Mouse (Mus musculus): ENCODE measurements around the gene Rdh16f2. TPM values are rescaled to one million over a fixed set of nuclear protein-coding genes. Genes with fewer than 3 reads are reported as not detected.
"Not testable (repeated sequence)": the region's sequence is repeated elsewhere in the genome, so short reads cannot be mapped to it uniquely, and the experiment has no call there.

The Rdh16f2 gene
- polyA plus RNA-seq, 1 experiment from 2014 or later = not detected

DNA sequence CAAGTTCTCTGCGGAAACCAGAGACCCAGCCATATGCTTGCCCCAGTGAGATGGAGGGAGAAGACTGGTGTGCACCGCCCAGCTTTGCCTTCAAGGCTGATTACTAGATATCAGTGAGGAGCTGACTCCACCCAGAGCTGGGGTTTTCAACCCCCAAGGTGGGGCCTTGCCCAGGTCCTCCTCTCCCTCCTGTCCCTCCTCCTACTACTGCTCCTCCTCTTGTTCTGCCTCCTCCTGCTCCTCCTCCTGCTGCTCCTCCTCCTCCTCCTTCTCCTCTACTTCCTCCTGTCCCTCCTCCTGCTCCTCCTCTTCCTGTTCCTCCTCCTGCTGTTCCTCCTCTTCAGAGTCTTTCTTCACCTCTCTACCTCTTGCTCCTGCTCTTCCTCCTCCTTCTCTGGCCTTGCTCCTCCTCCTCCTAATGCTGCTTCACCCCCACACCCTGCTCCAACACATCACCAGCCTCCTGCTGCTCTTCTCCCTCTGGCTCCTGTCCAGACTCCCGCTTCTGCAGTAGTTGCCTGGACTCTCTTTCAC lies 12.9 kb downstream of the Rdh16f2 start:
- no peaks in the 10 kb centered on the region for H3K4me1 ChIP-seq (ENCODE audit: control insufficient read depth, insufficient read depth, low read length)
- DNase-seq (ENCODE audit: low spot score, missing footprints) (no peak), ATAC-seq (ENCODE audit: low FRiP score) (no peak)
- no peaks in the 10 kb centered on the region for H3K9me3 ChIP-seq (ENCODE audit: control insufficient read depth, low read length)
- H3K4me2 ChIP-seq = no peak overlapping the region
- no peak overlapping the region for H3K27ac ChIP-seq (ENCODE audit: low read depth, low read length)
- H3K9ac ChIP-seq (ENCODE audit: low read length) = no peak overlapping the region
- 82% methylated on average over 3 of the region's 3 CpGs for WGBS
- H3K36me3 ChIP-seq (ENCODE audit: control insufficient read depth, insufficient read depth, low read length) = no peaks in the 10 kb centered on the region
- H3K27me3 ChIP-seq (ENCODE audit: control insufficient read depth, insufficient read depth, low read length) = no peaks in the 10 kb centered on the region
- no peak overlapping the region for H3K4me3 ChIP-seq (ENCODE audit: low read depth, low read length)

DNA sequence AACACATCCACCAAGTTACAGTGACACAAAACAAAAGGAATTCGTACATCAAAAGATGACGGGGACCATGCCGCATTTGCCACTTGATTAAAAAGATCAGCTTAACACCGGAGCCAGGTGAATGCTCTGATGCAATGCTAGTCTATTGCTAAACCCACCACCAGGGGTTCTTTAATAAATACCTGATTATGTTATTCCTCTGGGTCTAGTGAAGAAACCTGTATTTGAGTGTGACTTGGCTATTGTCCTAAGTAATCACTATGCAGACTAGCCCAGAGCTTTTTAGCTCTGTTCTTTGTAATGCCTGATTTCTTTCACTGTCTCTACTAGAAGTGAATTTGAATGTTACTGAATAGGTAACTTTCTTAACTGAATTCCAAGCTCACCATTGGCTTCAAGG lies 14.8 kb downstream of the Rdh16f2 start:
- no peak for DNase-seq (ENCODE audit: low spot score, missing footprints)
- no peak overlapping the region for H3K27ac ChIP-seq (ENCODE audit: low read depth, low read length)
- no peak overlapping the region for H3K9ac ChIP-seq (ENCODE audit: low read length)
- 93% methylated on average over 4 of the region's 4 CpGs for WGBS
- no peaks in the 10 kb centered on the region for H3K4me1 ChIP-seq (ENCODE audit: control insufficient read depth, insufficient read depth, low read length)
- ATAC-seq (ENCODE audit: low FRiP score) = no peak
- H3K4me3 ChIP-seq (ENCODE audit: low read depth, low read length) = no peak overlapping the region
- no peaks in the 10 kb centered on the region for H3K36me3 ChIP-seq (ENCODE audit: control insufficient read depth, insufficient read depth, low read length)
- no peaks in the 10 kb centered on the region for H3K9me3 ChIP-seq (ENCODE audit: control insufficient read depth, low read length)
- no peak overlapping the region for H3K4me2 ChIP-seq
- no peaks in the 10 kb centered on the region for H3K27me3 ChIP-seq (ENCODE audit: control insufficient read depth, insufficient read depth, low read length)

DNA sequence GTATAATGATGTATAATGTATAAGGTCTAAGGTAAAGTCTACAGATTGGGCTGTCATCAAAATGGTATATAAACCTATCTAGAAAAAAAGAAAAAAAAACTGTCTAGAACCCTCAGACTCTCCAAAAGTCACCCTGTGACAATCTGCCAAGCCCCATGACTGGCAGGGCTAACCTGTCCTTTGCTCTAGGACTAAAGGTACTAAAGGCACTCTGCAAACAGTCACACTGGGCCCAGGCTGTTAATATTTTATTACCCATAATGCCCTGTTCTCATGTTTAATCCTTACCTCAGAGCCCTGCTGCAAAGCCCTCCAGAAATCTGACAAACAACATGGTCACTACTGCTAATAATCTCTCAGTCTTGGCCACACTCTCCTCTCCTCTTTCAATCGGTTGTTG lies 20.3 kb downstream of the Rdh16f2 start:
- WGBS = 86% methylated on average over 1 of the region's 1 CpGs
- Histone ChIP-seq H3K36me3 (ENCODE audit: control insufficient read depth, insufficient read depth, low read length) (no peaks in the 10 kb centered on the region), H3K4me1 (ENCODE audit: control insufficient read depth, insufficient read depth, low read length) (no peaks in the 10 kb centered on the region)

DNA sequence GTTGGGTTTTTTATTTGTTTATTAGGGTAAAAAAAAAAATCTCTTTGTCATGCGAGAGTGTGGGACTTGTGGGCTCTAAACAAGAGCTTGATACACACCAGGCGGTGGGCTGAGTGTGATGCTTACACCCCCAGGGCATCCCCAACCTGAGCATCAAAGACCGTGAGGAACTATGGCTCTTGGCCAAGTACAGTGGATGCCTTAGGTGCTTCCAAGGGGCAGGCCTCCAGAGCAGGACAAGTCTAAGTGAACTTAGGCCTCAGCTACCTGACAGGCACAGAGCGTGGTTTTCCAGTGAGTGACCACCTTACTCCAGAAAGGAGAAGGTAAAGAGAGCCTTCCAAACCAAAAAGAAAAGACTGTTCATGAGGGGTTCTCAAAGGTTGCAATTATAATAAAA lies 20.7 kb downstream of the Rdh16f2 start:
- 85% methylated on average over 4 of the region's 4 CpGs for WGBS
- no peaks in the 10 kb centered on the region for H3K27me3 ChIP-seq (ENCODE audit: control insufficient read depth, insufficient read depth, low read length)

More for the DNA sequence above, 20.3 kb downstream of the Rdh16f2 start:
- H3K4me2 ChIP-seq = no peak overlapping the region
- DNase-seq (ENCODE audit: low spot score, missing footprints) = no peak
- H3K27me3 ChIP-seq (ENCODE audit: control insufficient read depth, insufficient read depth, low read length) = no peaks in the 10 kb centered on the region
- H3K9ac ChIP-seq (ENCODE audit: low read length) = no peak overlapping the region
- no peaks in the 10 kb centered on the region for H3K9me3 ChIP-seq (ENCODE audit: control insufficient read depth, low read length)
- no peak for ATAC-seq (ENCODE audit: low FRiP score)
- H3K4me3 ChIP-seq (ENCODE audit: low read depth, low read length) = no peak overlapping the region
- no peak overlapping the region for H3K27ac ChIP-seq (ENCODE audit: low read depth, low read length)

GRCm38 (mm10) chr10:127888605-127889004 lies 22.3 kb downstream of the Rdh16f2 start, which contains the start of gene Rdh7:
Gene Rdh7 (minus strand): TSS chr10:127888817.
- Histone ChIP-seq H3K27ac (ENCODE audit: low read depth, low read length) (no peak within 1 kb of the TSS), H3K4me2 (no peak within 1 kb of the TSS), H3K36me3 (ENCODE audit: control insufficient read depth, insufficient read depth, low read length) (no peaks in the 10 kb centered on the region), H3K27me3 (ENCODE audit: control insufficient read depth, insufficient read depth, low read length) (no peaks in the 10 kb centered on the region), H3K9me3 (ENCODE audit: control insufficient read depth, low read length) (no peaks in the 10 kb centered on the region), H3K9ac (ENCODE audit: low read length) (no peak within 1 kb of the TSS), H3K4me3 (ENCODE audit: low read depth, low read length) (no peak within 1 kb of the TSS), H3K4me1 (ENCODE audit: control insufficient read depth, insufficient read depth, low read length) (no peaks in the 10 kb centered on the region)
- ATAC-seq (ENCODE audit: low FRiP score) = no peak
- DNase-seq (ENCODE audit: low spot score, missing footprints) = no peak

More for the DNA sequence above, 20.7 kb downstream of the Rdh16f2 start:
- Histone ChIP-seq H3K36me3 (ENCODE audit: control insufficient read depth, insufficient read depth, low read length) (no peaks in the 10 kb centered on the region), H3K4me2 (no peak overlapping the region), H3K4me3 (ENCODE audit: low read depth, low read length) (no peak overlapping the region), H3K27ac (ENCODE audit: low read depth, low read length) (no peak overlapping the region), H3K9ac (ENCODE audit: low read length) (no peak overlapping the region), H3K9me3 (ENCODE audit: control insufficient read depth, low read length) (no peaks in the 10 kb centered on the region), H3K4me1 (ENCODE audit: control insufficient read depth, insufficient read depth, low read length) (no peaks in the 10 kb centered on the region)
- ATAC-seq (ENCODE audit: low FRiP score) = no peak
- DNase-seq (ENCODE audit: low spot score, missing footprints) = no peak

- H3K27ac ChIP-seq (ENCODE audit: low read depth, low read length) = no peak overlapping the region
- WGBS = 70% methylated on average over 1 of the region's 1 CpGs
- H3K9ac ChIP-seq (ENCODE audit: low read length) = no peak overlapping the region
- H3K4me1 ChIP-seq (ENCODE audit: control insufficient read depth, insufficient read depth, low read length) = no peaks in the 10 kb centered on the region
- ATAC-seq (ENCODE audit: low FRiP score) (no peak), DNase-seq (ENCODE audit: low spot score, missing footprints) (no peak)
- no peaks in the 10 kb centered on the region for H3K27me3 ChIP-seq (ENCODE audit: control insufficient read depth, insufficient read depth, low read length)
- H3K9me3 ChIP-seq (ENCODE audit: control insufficient read depth, low read length) = no peaks in the 10 kb centered on the region
- no peaks in the 10 kb centered on the region for H3K36me3 ChIP-seq (ENCODE audit: control insufficient read depth, insufficient read depth, low read length)
- H3K4me2 ChIP-seq = no peak overlapping the region
- no peak overlapping the region for H3K4me3 ChIP-seq (ENCODE audit: low read depth, low read length)
Observed at GRCm38 (mm10) chr10:127891481-127891880, 25.2 kb downstream of the Rdh16f2 start.

DNA sequence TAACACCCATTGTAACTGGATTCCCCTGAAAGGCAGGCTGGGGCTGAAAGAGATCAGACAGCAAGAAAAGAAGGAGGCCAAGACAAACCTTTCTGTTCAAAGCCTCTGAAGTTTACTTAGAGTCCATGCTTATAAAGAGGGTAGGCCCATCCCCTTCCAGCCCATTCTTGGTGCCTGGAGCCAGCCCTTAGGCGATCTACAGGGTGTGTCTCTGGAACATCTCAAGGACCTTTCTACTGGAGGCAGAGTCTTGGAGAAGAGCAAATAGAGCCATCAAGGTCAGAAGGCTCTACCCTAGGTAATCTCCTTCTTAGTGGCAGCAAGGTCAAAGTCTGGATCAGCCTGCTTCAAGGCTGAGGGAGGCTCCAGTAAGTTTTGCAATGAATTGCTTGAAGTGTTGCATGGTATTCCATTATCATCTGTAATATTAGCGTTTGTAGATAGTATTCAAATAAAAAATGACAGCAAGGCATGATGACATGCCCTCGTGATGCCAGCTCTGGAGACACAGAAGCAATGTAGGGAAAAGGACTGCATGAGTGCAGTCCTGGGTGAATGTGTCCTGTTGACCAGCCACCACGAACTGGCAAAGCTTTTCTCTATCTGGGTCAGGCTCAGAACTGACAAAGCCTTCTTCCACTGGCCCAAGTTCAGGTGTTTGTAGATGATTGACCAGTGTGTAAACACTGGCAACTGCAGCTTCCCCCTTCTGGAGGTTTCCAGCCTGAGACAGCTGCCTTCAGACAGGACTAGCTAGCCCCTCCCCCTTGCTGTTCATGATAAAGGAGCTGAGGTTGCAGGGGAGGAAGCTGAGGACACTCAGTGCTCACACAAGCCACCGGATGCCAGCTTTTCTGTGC lies 27.1 kb downstream of the Rdh16f2 start:
- not testable (repeated sequence) for DNase-seq (ENCODE audit: low spot score, missing footprints); H3K9me3 ChIP-seq (ENCODE audit: control insufficient read depth, low read length); H3K4me3 ChIP-seq (ENCODE audit: low read depth, low read length); ATAC-seq (ENCODE audit: low FRiP score); H3K27me3 ChIP-seq (ENCODE audit: control insufficient read depth, insufficient read depth, low read length); H3K27ac ChIP-seq (ENCODE audit: low read depth, low read length); H3K36me3 ChIP-seq (ENCODE audit: control insufficient read depth, insufficient read depth, low read length); H3K4me2 ChIP-seq; H3K9ac ChIP-seq (ENCODE audit: low read length); H3K4me1 ChIP-seq (ENCODE audit: control insufficient read depth, insufficient read depth, low read length)
- WGBS = 67% methylated on average over 5 of the region's 5 CpGs

DNA sequence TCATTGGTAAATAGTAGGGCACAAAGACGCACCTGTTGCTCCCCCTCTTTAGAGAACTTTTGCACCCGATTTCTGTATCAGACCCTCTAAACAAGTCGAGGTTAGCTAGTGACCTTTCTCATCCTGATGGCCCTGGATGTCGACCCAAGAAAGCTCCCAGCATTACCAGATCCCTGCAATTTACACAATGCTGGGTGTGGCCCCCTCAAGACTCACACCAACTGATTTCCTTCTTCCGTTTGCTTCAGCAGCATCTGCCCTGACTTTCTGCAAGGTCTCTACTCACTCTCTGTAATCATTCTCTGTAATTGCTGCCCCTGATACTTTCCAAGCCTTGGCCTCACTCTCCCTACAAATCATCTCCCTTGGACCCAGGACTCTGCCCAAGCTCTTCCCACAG lies 30.4 kb downstream of the Rdh16f2 start:
- H3K4me2 ChIP-seq = no peak overlapping the region
- no peak overlapping the region for H3K27ac ChIP-seq (ENCODE audit: low read depth, low read length)
- H3K4me1 ChIP-seq (ENCODE audit: control insufficient read depth, insufficient read depth, low read length) = no peaks in the 10 kb centered on the region
- ATAC-seq (ENCODE audit: low FRiP score) = no peak
- H3K27me3 ChIP-seq (ENCODE audit: control insufficient read depth, insufficient read depth, low read length) = no peaks in the 10 kb centered on the region
- H3K9me3 ChIP-seq (ENCODE audit: control insufficient read depth, low read length) = no peaks in the 10 kb centered on the region
- H3K36me3 ChIP-seq (ENCODE audit: control insufficient read depth, insufficient read depth, low read length) = no peaks in the 10 kb centered on the region
- DNase-seq (ENCODE audit: low spot score, missing footprints) = no peak
- H3K9ac ChIP-seq (ENCODE audit: low read length) = no peak overlapping the region
- no peak overlapping the region for H3K4me3 ChIP-seq (ENCODE audit: low read depth, low read length)
- WGBS = 70% methylated on average over 5 of the region's 5 CpGs

DNA sequence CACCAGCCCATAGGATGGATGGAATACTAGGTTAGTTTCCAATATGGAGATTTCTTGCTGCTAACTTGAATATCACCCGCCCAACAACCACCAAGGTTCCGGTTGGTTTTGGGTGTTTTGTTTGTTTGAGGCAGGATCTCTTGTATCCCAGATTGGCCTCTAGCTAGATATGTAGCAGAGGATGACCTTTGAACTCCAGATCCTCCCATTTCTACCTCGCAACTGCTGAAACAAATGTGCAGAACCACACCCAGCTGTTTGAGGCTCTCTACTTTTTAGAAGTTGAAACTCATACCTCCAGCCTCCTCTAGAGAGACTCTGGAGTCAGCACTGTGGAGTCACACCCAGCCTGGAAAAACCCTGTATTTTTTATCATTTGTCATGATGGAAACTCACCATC lies 31.2 kb downstream of the Rdh16f2 start:
- no peaks in the 10 kb centered on the region for H3K9me3 ChIP-seq (ENCODE audit: control insufficient read depth, low read length)
- H3K4me1 ChIP-seq (ENCODE audit: control insufficient read depth, insufficient read depth, low read length) = no peaks in the 10 kb centered on the region
- WGBS = 91% methylated on average over 3 of the region's 3 CpGs
- no peak for DNase-seq (ENCODE audit: low spot score, missing footprints)
- H3K36me3 ChIP-seq (ENCODE audit: control insufficient read depth, insufficient read depth, low read length) = no peaks in the 10 kb centered on the region
- H3K9ac ChIP-seq (ENCODE audit: low read length) = no peak overlapping the region
- H3K27ac ChIP-seq (ENCODE audit: low read depth, low read length) = no peak overlapping the region
- H3K27me3 ChIP-seq (ENCODE audit: control insufficient read depth, insufficient read depth, low read length) = no peaks in the 10 kb centered on the region
- H3K4me3 ChIP-seq (ENCODE audit: low read depth, low read length) = no peak overlapping the region
- H3K4me2 ChIP-seq = no peak overlapping the region
- no peak for ATAC-seq (ENCODE audit: low FRiP score)
